Mouse (Mus musculus): ENCODE results near the gene Arhgap45. TPM values are rescaled to one million over a fixed set of nuclear protein-coding genes. Genes with fewer than 3 reads are reported as not detected.

The Arhgap45 gene
- total RNA-seq, 2 experiments from 2014 or later: 7.1 to 8.5 TPM

DNA sequence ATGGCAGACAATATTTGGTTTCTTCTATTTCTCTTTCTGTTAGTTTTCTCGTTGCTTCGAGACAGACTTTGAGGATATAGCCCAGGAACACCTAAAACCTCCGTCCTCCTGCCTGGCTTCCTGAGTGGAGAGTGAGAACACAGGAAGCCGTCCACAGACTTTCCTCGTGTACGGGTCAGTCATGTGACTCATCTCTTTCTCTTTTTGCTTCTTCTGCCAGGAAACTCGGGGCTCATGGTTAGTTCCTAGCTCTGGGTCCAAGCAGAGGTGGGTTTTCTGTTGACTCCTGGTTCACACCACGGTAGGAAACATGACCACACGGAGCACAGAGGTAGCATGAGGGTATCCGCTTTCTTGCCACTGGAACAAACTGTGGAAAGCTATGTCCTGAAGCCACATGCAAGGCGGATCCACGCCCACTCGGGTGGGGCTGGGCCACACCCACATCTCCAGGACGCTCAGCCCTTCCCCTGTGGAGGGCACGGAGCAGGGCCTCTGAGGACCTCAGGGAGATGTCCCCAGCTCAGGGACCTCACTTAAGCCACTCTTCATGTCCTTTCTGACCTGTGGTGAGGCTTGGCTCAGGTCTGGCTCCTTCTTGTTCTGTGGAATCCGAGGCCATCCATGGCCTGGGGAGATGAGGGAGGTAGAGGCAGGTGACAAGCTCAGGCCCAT, 64.1 kb downstream of the Arhgap45 start:
- DNase-seq (ENCODE audit: low spot score in 2 of 2): no peak

Other genes with a start within 250 kb of the Arhgap45 start
- 10 to 100 TPM; 60.7 to 61.7 TPM for gene Rnf126, start 249.7 kb upstream of the Arhgap45 start, total RNA-seq (2021)
- gene Fstl3, start 239.4 kb upstream of the Arhgap45 start, total RNA-seq (2021): 1 to 10 TPM; 6.7 to 7.1 TPM
- gene Prss57, start 225.7 kb upstream of the Arhgap45 start, total RNA-seq (2021): under 1 TPM; 0.11 to 0.71 TPM
- gene Palm, start 223.1 kb upstream of the Arhgap45 start, total RNA-seq (2021): 100 to 1,000 TPM in 1 of 2 experiments, 10 to 100 TPM in 1; 91.8 to 119 TPM
- 1 to 10 TPM in 1 of 2 experiments, under 1 TPM in 1; 0.20 to 4.2 TPM for gene Misp, start 195.7 kb upstream of the Arhgap45 start, total RNA-seq (2021)
- gene Ptbp1, start 162.2 kb upstream of the Arhgap45 start, total RNA-seq (2021): 100 to 1,000 TPM; 344 to 389 TPM
- 1 to 10 TPM; 2.2 to 7.0 TPM for gene Prtn3, start 142.2 kb upstream of the Arhgap45 start, total RNA-seq (2021)
- gene Plppr3, start 142.0 kb upstream of the Arhgap45 start, total RNA-seq (2021): 10 to 100 TPM in 1 of 2 experiments, 1 to 10 TPM in 1; 8.6 to 14.8 TPM
- 1 to 10 TPM in 1 of 2 experiments, under 1 TPM in 1; 0.92 to 5.7 TPM for gene Elane, start 130.4 kb upstream of the Arhgap45 start, total RNA-seq (2021)
- gene Cfd, start 125.8 kb upstream of the Arhgap45 start, total RNA-seq (2021): 10 to 100 TPM; 13.7 to 25.6 TPM
- 10 to 100 TPM; 64.1 to 64.7 TPM for gene Med16, start 107.7 kb upstream of the Arhgap45 start, total RNA-seq (2021)
- not detected for gene Gm26602, start 105.8 kb upstream of the Arhgap45 start, total RNA-seq (2021)
- 1 to 10 TPM in 1 of 2 experiments, under 1 TPM in 1; 0.87 to 1.6 TPM for gene Kiss1r, start 99.7 kb upstream of the Arhgap45 start, total RNA-seq (2021)
- 100 to 1,000 TPM; 119 to 133 TPM for gene R3hdm4, start 95.4 kb upstream of the Arhgap45 start, total RNA-seq (2021)
- gene Arid3a, start 89.6 kb upstream of the Arhgap45 start, total RNA-seq (2021): 10 to 100 TPM; 12.6 to 15.9 TPM
- 10 to 100 TPM; 42.6 to 45.3 TPM for gene Wdr18, start 56.5 kb upstream of the Arhgap45 start, total RNA-seq (2021)
- under 1 TPM; 0.25 to 0.39 TPM for gene Grin3b, start 45.9 kb upstream of the Arhgap45 start, total RNA-seq (2021)
- 100 to 1,000 TPM; 146 to 147 TPM for gene Tmem259, start 32.3 kb upstream of the Arhgap45 start, total RNA-seq (2021)
- 10 to 100 TPM; 40.9 to 48.7 TPM for gene Cnn2, start 28.1 kb upstream of the Arhgap45 start, total RNA-seq (2021)
- gene Abca7, start 20.2 kb upstream of the Arhgap45 start, total RNA-seq (2021): 10 to 100 TPM; 21.9 to 23.0 TPM
- gene Polr2e, start 23.1 kb downstream of the Arhgap45 start, total RNA-seq (2021): 100 to 1,000 TPM; 103 to 112 TPM
- gene Gpx4, start 30.5 kb downstream of the Arhgap45 start, total RNA-seq (2021): 100 to 1,000 TPM; 576 to 622 TPM
- 10 to 100 TPM; 51.7 to 53.2 TPM for gene Sbno2, start 88.9 kb downstream of the Arhgap45 start, total RNA-seq (2021)
- gene Stk11, start 99.2 kb downstream of the Arhgap45 start, total RNA-seq (2021): 100 to 1,000 TPM; 130 to 139 TPM
- 100 to 1,000 TPM; 401 to 425 TPM for gene Atp5d, start 122.0 kb downstream of the Arhgap45 start, total RNA-seq (2021)
- 10 to 100 TPM; 49.1 to 72.7 TPM for gene Cbarp, start 124.2 kb downstream of the Arhgap45 start, total RNA-seq (2021)
- gene Midn, start 131.6 kb downstream of the Arhgap45 start, total RNA-seq (2021): 100 to 1,000 TPM; 113 to 124 TPM
- gene Cirbp, start 149.3 kb downstream of the Arhgap45 start, total RNA-seq (2021): 100 to 1,000 TPM; 296 to 322 TPM
- 1 to 10 TPM; 7.5 to 8.8 TPM for gene 1600002K03Rik, start 156.3 kb downstream of the Arhgap45 start, total RNA-seq (2021)
- gene Efna2, start 162.8 kb downstream of the Arhgap45 start, total RNA-seq (2021): 1 to 10 TPM; 6.5 to 7.5 TPM
- 10 to 100 TPM; 48.9 to 50.4 TPM for gene Mum1, start 209.8 kb downstream of the Arhgap45 start, total RNA-seq (2021)
- 100 to 1,000 TPM; 208 to 225 TPM for gene Ndufs7, start 232.5 kb downstream of the Arhgap45 start, total RNA-seq (2021)
- gene Gamt, start 244.4 kb downstream of the Arhgap45 start, total RNA-seq (2021): 100 to 1,000 TPM; 181 to 214 TPM
- 100 to 1,000 TPM; 180 to 181 TPM for gene Dazap1, start 244.8 kb downstream of the Arhgap45 start, total RNA-seq (2021)

Measured in adrenal gland, postnatal 4 days (tissue).